Mouse (Mus musculus) lung, postnatal 10 days (tissue): ENCODE measurements at regions not wholly inside any gene's neighbourhood (a gene's known extent, or its start where the extent isn't known, plus 50 kb on each side); places are given as distances from the start of the nearest gene placed in this dataset.

Source experiments
- DNase-seq: peaks from one replicate; pipeline ENCODE4 v3.0.0; 2021

- DNase-seq, result peak; percentile 33
Observed at GRCm38 (mm10) chr14:25015288-25016238, 443.4 kb upstream of the Zmiz1 start.

- DNase-seq, result no peak
Observed at GRCm38 (mm10) chr14:25017860-25018259, 441.1 kb upstream of the Zmiz1 start.

- peak; percentile 77 for DNase-seq
Observed at GRCm38 (mm10) chr14:25019306-25019905, 439.6 kb upstream of the Zmiz1 start.

DNA sequence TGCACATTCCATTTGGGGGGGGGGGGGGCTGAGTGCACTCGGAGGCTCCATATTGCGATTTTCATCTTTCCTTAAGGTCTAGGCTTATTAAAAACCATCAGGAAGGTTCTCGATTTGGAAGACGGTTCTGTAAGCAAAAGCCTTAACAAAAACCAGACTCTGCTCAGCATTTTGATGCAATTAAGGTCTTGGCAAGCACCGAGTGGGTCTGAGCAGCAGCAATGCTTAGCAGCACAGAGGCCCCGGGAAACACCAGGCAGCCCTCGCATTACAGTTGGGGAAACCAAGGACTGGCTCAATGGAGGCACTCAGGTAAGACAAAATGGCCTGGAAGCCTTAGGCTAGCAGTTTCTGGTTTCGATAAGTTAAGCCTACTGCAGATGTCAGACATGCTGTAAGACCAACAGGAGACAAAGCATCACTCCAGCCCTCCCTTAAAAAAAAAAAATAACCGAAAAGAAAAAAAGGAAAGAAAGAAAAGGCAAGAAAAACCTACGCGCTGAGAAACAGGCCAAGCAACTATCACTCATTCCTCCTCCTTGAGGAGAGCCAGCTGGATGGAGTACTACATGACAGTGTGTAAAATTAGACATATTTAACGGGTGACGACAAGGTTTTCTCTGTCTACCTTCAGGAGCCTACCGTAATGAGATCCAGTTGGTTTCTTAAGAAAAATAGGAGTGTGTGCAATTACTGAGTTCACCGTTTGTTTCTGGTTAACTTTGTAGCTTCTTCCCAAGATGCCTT is 436.3 kb upstream of the Zmiz1 start:
- DNase-seq, result no peak

DNA sequence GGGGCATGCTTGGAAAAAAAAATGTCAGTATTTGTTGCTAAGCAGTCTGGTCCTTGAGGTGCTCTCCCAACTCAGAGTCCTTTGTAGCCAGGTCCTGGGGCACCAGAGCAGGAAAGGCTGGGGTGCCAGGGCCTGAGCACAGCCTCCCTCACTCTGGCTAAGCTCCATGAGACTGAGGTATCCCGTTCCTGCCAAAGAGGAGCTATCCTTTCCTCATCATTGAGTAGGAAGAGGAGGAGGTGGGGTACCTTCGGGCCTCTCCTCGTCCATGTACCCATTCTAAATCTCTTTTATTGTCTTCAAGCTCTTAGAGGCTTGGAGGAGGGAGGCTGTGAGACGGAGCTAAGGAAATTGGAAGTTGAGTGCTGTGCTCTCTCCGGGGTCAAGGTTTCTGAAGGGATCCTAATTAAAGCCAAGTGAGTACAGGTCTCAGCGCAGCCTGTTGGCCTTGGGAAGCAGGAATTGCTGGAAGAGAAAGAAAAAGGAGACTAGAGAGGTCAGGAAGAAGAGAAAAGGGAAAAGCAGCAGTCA is 435.6 kb upstream of the Zmiz1 start:
- DNase-seq, result no peak

- DNase-seq, result no peak
Observed at GRCm38 (mm10) chr14:25025074-25025473, 433.9 kb upstream of the Zmiz1 start.

- no peak for DNase-seq
Observed at GRCm38 (mm10) chr14:25027076-25027475, 431.9 kb upstream of the Zmiz1 start.

DNA sequence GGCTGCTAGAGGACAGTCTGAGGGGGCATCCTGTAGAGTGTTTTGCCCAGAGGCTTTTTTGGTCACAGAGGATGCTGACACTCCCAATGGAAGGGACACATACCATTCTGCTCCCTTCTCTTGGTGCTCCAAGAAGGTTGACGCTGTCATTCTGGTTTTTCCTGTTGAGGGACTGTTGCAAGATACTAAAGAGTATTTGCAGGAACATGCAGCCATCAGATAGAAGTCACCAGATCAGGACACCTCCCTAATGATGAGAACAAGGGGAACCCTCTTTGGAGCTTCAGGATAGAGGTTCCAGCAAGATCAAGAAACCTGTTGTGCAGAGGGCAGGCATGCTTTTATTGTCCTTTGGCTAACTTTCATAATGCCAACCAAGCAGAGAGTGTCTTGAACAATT is 431.1 kb upstream of the Zmiz1 start:
- no peak for DNase-seq

DNA sequence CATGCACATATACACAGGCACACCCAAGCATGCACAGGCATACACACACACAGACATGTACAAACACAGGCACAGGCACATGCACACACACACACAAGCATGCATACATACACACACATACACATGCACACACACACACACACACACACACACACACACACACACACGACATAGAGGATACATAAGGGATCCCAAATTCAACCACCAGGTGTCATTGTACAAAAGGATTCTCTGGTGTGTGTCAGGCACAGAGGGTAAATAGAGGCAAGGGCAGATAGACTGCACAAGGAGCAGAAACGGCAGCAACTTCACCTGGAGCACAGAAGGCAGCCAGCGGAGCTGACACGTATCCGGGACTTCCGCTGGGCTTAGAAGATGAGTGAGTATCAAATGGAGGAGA is 428.1 kb upstream of the Zmiz1 start:
- no peak for DNase-seq

- no peak for DNase-seq
Observed at GRCm38 (mm10) chr14:25031756-25032680, 427.0 kb upstream of the Zmiz1 start.

DNA sequence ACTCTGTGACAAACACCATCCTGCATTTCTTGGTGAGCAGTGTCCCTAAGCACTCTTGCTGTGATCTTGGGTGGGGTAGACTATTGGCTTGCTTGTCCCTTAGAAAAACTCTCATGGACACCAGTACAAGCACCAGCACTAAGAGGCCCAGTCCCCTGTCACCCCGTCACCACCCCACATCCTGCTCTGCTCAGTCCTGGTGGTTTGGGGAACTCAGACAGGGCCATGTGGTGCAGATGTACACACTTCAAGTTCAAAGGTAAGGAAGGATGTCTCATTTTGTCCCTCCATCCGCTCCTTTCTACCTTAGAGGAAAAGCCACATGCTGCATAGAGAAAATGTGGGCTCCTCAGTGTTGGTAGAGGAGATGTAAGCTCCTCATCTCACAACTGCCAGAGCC is 426.1 kb upstream of the Zmiz1 start:
- no peak for DNase-seq

DNA sequence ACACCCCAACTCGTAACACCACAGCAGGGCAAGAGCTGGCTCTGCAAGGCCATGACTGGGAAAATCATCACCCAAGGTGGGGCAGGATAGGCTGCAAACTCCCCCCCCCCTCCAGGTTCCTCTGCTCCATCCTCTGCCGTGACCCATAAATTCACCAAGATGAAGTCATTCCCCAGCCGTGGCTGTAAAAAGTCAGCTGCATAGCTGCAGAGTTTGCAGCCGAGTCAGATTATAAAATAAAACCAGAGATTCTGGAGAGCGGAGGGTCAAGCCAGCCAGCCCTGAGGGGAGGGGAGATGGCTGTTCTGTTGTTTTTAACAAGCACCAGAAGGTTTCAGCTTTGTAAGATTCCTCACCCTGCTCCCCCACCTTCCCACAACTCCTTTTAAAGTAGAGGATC is 416.7 kb upstream of the Zmiz1 start:
- DNase-seq, result no peak

DNA sequence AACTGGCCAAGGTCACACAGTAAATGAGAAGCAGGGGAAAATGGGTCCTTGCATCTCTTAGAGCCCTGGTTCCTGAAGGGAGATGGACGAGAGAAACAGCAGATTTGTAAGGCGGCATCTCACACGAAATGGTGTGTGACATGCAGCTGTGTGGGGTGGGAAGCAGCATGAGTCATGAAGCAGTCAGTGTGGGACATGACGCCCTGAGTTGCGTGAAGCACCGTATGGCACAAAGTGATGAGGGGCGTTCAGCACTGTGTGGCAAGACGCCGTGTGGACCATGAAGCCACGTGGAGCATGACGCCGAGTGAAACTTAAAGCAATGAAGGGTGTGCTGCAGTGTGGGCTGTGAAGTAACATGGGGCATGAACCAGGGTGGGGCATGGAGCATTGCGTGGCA is 414.9 kb upstream of the Zmiz1 start:
- no peak for DNase-seq

- no peak for DNase-seq
Observed at GRCm38 (mm10) chr14:25044867-25045266, 414.1 kb upstream of the Zmiz1 start.

DNA sequence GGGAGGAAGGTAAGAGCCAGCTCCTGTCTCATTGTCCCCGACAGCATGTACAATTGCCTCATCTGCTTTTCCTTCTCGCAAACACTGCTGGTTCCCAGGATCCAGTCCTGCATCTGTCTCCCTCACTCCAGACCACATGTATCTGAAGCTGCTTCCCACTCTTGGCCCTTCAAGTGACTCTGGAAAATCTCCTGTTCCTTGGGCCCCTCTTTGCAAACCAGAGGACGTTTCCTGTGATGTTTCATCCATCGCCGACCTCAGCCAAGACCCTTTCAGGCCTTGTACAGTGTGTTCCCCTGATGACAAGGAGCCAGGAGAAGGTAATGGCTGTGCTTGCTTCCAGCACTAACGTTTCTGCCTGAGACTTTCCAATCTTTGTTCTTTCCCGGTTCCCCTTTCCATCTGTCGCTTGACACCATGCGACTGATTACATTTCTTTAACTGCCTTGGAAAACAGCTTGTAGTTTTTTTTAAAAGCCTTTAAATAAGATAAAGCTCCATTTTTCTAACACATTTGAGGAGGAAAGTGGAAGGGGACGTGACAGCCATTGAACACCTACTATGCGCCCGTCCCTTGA is 408.2 kb upstream of the Zmiz1 start:
- no peak for DNase-seq

DNA sequence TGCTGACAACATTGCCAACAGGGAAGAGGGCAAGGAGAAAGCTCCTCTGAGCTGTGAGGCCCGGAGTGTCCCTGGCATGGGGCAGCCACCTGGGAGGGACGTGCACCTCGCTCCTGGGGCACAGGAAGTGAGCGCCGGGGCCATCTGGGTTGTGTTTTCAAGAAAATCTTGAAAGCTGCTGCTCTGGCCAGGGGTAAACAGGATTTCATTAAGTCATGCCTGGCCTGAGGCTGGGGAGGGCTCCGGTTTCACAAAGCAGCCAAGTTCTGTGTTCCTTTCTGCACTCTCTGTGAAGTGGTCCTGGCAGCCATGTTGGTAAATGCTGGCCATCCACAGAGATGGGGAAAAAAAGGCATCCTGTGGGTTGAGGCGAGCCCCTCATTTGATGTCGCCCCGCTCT is 406.8 kb upstream of the Zmiz1 start:
- DNase-seq, result no peak

- no peak for DNase-seq
Observed at GRCm38 (mm10) chr14:25059351-25059750, 399.6 kb upstream of the Zmiz1 start.

- peak; percentile 46 for DNase-seq
Observed at GRCm38 (mm10) chr14:25060285-25060684, 398.7 kb upstream of the Zmiz1 start.

DNA sequence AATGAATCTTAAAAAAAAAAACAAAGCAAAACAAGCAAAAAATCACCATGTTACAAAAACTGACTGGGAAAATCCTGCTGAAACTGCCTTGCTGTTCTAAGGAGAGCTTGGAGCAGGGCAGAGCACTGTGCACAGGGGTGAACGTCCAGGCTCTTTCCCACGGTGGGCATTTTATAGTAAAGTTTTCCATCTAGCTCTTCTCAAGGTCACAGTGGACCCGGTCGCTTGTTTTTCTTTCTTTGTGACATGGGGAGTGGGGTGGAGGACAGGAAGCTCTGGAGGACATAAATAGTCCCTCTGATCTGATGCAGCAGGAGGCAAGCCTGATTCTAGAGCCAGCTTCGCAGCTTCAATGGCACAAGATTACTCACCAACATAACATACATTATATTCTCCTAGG is 395.9 kb upstream of the Zmiz1 start:
- no peak for DNase-seq

- no peak for DNase-seq
Observed at GRCm38 (mm10) chr14:25064190-25064947, 394.6 kb upstream of the Zmiz1 start.

GRCm38 (mm10) chr14:25067435-25067834 is 391.6 kb upstream of the Zmiz1 start:
- no peak for DNase-seq
